Mouse (Mus musculus) adrenal gland, postnatal 36 days (tissue): ENCODE measurements around the gene Acsf3. TPM values are rescaled to one million over a fixed set of nuclear protein-coding genes. Genes with fewer than 3 reads are reported as not detected.

ENCODE experiments used
- DNase-seq, 2 experiments: peaks; one replicate each; pipeline ENCODE4 v3.0.0; 2021; ENCODE audit warnings: mixed read lengths in 1 of 2
- total RNA-seq, 2 experiments: library from RNA; stranded (reverse); gene quantifications; 2 replicates each; pipeline ENCODE4 v1.2.3; 2021

Acsf3 gene
- total RNA-seq, 2 experiments from 2014 or later, result 41.1 TPM

DNA sequence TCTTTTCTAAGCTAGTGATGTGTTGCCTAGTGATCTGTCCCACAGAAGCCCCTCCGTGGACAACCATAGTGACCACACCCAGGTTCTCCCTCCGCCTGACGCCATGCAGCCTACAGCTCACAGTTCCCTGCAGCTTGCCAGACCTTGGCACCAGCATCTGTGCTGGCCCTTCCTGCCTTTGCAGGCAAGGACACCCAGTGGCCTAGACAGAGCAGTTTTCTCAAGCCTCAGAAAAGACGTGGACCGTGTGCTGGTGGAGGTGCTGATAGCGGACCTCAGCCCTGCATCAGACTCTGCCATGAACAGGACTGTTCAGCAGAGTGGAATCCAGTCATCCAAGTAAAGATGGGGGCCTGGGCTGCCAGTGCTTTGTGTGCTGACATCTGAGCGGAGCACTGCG lies 35.1 kb downstream of the Acsf3 start:
- DNase-seq, result peak; percentile 56 to 59

DNA sequence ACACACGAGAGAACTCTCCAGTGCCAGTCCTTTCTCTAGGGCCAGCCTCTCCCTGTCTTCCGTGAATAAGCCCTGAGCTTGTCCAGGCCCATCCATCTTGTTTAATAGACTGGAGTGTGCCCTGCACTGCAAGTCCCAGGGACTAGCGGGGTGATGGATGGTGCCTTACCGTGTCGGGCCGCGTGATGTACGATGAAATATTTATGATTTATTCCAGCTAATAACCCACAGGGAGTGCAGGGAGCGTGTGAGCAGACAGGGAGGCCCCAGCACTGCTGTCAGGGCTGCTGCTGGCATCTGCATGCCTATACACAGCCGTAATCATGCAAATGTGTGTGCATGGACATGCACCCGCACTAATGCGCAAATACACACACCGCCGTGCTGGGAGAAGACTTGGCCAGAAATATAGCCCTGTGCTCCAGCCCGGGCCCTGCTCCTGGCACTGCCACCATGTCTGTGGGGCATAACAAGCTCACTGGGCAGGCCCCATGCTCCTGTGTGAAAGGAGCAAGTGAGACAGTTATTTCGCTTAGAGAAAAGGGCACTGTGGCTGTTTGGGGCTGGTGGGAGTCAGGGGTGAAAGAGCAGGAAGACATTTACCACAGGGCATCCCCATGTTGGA lies 36.7 kb downstream of the Acsf3 start:
- no peak for DNase-seq

DNA sequence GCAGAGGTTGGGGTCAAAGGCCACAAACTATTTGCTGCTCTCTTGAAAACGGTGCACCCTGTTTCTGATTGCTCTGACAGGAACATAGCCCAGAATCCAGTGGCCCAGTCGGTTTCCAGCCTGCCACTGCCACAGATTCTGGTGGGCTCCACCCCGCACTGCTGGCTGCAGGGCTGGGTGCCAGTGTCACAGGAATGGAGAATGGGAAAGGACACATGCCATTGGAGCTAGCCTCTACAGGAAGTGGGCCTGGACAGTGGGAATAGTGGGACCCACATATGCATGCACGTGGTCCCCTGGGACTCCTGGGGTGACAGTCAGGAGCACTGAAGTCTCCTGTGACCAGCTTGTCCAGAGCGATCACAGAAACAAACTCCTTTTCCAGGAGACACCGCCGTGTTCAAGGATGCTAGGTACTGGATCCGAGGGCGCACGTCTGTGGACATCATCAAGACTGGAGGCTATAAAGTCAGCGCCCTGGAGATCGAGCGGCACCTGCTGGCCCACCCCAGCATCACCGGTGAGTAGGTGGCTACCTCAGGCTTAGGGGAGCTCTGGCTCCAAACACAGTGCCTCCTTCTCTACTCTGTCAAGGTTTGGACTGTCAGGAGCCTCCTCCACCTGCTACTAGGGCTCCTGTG lies 37.4 kb downstream of the Acsf3 start:
- no peak for DNase-seq

DNA sequence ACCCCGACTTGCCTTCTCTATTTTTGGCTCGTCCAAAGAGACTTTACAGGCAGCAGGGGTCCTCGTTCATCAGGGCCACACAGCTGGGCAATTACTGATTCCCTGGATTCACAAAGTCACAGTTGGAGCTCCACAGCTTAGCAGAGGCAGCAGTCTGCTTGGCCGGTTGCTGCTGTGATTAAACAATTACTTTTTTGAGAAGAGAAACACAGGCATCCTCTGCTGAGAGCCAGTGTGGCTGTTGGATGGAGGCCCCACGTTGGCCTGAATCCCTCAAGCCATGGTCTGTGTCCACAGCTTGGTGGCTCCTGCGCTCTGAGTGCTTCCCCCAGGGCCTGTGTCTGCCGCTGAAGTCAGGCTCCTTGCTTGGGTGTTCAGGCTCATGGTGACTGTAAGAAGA lies 39.3 kb downstream of the Acsf3 start:
- DNase-seq, result no peak

DNA sequence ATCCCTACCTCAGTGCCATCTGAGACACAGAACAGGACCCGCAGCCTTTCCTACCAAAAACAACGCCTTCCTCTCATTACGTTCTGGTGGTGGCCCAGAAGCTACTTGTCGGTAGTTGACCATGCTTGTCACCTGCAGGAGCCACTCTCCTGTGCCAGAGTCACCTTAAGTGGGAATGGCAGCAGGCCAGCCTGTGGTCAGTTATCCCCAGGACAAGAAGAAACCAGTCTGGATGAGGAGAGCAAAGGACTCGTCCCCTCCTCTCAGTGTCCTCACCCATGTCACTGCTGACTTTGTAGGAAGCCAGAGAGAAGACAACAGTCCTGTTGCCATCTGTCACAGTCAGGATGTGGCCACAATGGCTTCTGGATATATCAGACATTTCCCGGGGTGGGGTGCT lies 41.7 kb downstream of the Acsf3 start:
- no peak for DNase-seq

DNA sequence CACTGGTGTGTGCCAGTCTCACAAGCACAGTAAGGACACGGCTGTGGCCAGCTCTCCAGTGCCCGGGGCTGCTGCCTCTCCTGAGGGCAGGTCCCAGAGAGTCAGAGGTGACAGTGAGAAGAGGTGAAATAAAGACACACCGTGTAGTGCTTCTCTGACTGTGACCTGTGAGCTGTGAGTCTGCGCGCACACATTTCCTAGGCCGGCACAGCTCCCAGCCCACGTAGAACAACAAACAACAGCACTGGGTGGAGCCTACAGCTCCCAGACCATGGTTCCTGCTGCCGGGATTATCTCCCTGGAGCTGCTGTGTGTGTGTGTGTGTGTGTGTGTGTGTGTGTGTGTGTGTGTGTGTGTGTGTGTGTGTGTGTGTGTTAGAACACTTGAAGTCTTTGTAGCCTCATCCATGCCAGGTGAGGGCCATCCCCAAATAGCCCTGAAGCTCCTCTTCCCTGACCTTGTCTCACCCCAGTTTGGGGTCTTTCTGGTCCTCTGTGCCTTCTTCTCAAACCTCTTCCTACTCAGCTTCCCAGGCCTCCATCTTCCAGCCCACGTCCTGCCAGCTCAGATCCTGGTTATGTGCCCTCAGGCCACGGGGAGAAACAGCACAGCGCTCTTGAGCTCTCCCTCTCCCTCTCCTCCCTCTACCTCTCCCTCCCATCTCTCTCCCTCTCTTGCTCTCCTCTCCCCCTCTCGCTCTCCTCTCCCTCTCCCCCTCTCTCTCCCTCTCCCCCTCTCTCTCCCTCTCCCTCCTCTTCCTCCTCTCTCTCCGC lies 42.6 kb downstream of the Acsf3 start:
- no peak for DNase-seq

DNA sequence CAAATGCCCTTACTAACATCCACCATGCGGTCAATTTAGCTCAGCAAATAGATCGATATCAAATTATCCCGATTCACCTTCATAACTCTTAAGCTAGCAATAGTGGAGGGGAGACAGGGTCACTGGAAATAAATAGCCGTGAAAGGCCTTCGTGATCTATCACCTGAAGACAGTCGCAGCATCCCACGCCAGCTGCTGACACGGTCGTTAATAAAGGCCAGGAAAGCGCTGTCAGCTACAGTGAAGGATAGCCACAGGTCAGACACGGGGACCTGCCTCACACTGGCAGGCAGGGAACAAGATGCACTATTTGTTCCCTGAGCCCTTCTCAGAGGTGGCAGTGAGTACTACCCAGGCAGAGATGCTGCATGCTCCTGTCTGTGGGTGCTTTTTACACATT lies 44.5 kb downstream of the Acsf3 start:
- DNase-seq, result no peak

DNA sequence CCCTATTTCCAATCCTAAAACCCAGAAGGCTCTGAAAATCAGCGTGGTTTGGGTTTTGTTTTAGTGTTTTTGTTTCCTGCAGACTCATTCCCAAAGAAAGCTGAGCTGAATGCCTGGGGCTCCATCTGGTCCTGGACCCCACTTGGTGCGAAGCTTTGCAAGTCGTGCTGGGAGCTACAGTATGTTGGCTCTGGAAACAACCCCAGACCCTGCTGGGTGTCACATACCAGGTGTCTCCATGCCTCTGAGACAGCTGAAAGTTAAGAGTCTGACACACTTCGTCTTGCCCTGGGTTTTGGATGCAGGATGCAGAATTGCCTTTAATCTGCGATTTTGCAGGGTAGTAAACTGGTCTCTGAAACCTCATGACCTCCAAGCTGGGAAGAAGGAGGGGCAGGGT lies 49.3 kb downstream of the Acsf3 start:
- DNase-seq, result no peak

DNA sequence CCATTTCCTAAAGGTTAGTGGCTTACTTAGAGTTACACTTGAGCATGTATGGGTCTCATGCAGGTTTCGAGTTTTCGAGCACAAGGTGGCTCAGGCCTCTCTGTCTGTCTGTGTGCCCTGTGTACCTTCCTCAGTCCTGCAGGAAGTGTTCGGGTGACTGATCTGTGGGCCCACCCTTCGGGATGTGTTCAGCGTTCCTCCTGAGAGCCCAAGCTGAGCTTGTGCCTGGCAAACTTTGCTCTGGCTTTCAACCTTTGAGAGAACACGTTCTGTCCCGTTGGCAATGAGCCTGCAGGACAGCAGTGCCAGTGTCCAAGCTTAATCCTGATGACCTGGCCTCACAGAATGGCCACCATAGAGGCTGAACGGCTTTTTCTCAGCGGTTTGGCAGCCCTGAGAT lies 49.7 kb downstream of the Acsf3 start:
- no peak for DNase-seq

DNA sequence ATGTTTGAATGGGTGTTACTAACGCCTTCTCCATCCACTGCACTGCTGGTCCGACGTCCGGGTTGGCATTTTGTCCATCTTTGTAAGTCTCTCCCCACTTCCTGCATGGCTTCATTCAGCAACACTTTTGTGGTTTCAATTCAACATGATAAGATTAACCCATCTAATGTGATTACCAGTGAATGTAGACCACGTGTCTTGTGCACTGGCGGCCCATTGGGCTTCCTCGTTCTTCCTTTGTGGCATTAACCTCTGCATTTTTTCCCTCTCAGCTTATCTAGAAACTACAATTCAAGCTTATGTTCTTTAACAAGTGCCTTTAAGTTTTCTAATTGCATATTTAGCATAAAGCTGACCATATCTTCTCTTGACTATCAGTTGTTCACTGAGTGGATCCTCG lies 50.1 kb downstream of the Acsf3 start:
- DNase-seq, result no peak

DNA sequence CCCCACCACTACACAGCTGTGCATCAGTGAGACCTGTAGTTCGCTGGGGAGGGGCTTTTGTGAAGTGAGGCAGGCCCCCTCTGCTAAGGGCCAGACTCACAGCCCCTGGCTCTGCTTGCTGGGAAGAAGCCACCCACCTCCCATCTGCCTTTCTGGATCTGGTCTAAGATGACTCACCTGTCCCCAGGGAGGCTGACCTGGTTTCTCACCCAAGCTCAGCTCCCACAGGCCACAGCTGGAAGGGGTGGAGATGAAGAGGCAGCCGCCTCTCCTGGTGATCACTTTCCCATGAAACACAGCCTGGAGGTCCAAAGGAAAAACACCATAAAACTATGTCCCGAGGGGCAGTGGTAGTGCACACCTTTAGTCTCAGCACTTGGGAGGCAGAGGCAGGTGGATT lies 54.1 kb downstream of the Acsf3 start:
- DNase-seq, result no peak

DNA sequence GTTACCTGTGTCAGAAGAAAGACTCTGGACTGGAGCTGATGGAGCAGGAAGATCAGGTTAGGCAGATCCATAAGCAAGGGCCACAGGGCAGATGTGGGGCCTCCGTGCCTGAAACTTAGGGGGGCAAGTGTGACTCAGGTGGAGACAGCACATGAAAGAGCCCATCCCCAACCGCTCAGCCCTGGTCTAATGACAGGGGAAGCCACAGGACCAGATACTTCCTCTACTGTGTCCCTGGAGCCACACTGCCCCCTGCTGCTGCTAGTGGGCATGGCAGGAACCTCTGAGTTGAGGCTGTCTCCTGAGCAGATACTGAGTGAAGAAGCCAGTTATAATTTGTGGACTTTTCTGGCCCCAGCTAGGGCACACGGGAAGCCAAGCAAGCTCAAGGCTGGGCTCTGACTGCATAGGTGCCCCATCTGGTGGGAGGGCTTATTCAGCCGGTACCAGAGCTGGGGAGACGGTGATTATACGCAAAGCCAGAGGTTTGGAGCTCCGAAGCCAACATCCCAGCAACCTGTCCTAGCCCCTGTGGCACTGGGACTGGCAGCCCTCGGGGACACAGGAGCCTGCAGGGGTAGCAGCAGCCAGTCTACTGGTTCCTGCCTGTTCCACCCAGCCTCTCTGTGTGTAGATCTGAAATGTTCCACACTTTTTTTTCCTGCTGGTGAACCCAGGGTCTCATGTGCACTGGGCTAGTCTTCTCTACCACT lies 55.2 kb downstream of the Acsf3 start:
- peak; percentile 90 to 92 for DNase-seq

DNA sequence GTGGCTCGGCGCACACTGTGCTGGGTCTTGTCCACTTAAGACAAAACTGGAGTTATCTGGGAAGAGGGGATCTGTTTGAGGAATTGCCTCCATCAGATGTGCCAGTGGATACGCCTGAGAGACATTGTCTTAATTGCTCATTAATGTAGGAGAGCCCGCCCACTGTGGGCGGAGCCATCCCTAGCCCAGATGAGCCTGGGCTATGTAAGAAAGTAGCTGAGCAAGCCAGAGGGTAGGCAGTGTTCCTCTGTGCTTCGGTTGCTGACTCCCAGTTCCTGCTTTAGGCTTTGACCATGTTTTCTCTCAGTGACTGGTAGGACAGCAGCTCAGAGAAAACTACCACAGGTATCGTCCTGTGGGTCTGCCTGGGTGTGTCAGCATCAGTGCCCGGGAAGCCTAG lies 59.1 kb downstream of the Acsf3 start:
- no peak for DNase-seq

DNA sequence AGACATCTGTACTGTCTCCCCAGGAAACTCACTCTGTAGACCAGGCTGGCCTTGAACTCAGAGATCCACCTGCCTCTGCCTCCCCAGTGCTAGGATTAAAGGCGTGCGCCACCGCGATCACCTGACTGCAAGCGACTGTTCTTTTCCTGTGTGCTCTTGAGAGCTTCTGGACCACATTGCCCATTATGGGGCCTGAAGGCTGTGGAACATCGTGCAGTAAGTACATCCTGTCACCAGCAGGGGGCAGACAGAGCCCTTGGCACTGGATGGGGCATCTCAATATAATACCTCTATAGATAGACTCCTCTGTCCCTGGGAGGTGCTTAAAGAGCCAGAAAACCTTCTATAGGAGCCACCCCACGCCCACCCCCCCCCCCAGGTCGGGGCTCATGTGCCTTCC lies 59.7 kb downstream of the Acsf3 start:
- peak; percentile 80 to 88 for DNase-seq

DNA sequence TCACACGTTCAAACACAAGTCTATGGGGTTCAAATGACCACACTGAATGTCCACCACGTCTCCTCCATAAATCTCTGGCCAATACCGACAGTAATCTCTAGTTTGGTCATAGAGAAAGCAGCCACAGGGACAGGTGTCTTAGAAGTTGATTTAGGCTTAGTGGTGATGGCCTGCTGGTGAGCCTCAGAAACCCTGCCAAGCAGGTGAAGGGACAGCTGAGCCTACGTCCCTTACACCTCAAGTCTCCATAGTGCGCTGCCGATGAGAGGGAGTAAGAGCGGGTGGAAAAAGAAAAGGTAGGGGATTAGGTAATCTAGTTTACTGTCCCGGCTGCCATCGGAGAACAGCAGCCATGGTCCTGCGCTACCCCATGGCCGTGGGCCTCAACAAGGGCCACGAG lies 60.9 kb downstream of the Acsf3 start:
- DNase-seq, result no peak

DNA sequence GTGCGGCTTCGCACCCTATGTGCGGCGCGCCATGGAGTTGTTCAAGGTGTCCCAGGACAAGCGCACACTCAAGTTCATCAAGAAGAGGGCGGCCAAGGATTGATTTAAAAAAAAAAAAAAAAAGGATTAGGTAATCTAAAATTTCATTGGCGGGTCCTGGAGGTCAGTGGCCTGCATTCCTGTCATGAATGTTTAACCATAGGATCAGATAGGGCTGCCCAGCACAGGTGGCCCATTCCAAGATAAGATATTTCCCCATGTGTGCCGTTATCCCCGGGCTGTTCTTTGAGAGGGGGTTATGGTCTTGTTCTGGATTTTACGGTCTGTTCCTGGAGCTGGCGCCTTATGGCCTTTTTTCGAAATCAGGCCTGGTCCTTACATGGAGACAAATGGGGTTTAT lies 61.4 kb downstream of the Acsf3 start:
- no peak for DNase-seq

DNA sequence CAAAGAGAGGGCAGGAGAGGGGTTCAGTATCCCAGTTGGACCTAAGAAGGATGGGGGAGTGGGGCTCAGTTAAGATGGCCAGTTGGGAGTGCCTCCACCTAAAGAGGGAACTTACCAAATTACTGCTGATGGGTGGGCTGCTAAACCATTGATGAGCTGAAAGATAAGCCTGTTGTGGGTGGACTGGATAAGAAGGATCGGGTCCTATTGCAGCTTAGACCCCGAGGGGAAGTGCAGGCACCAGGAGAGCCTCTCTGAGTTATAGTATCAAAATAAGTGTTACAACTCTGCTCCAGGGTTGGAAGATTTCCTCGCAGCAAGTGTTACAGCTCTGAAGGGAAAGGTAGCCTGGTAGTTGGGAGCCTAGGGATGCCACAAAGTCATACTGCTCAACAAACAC lies 68.9 kb downstream of the Acsf3 start:
- DNase-seq, result no peak

DNA sequence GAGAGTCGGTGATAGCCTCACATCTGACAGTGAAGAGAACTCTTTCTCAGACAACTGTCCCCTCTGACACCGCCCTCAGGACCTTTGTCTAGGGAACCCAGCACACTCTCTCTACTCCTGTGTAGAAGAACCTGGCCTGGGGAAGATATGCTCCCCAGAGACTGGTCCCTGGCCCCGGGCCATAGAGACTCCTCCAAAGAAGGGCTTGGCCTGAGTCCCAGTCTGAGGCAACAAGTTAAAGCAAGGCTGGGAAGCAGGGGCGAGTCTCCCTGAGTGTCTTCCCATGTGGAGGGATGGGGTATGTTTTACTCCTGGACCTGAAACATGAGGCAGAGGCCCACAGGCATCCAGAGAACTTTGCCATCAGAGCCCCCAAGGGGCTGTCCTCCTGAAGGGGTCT lies 70.4 kb downstream of the Acsf3 start:
- peak; percentile 25 to 37 for DNase-seq

DNA sequence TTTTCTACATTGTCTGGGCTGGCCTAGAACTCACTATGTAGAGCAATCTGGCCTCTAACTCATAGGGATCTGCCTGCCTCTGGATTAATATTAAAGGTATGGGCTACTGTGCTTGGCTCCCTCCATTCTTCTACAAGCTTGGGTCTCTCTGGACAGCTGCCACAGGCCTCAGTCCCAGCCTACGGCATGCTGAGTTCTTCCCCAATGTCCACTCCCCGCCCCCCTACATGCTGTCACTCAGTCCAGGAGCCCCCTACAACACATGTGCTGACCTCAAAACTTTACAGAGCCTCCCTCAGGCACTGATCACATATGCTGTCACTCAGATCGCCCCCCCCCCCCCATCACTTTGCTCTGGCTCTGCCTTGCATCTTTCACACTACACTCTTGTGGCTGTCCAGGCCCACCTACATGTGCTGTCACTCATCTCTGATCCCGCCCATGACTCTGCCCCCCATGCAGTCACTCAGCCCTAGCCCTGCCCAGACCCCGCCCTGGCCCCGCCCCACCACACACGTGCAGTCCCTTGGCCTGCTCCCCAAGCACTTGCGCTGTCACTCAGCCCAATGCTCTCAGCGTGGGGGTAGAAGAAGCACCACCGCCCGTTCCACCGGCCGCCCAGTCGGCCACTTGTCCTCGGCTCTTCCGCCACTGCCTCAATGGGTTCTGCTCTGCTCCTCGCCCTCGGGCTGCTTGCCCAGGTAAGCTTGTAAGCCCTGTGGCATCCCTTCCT lies 72.7 kb downstream of the Acsf3 start, which contains the start of gene Cdh15:
Gene Cdh15 (plus strand): TSS at position 138 of the 733 bp plus-strand sequence.
- peak; percentile 57 to 58 for DNase-seq

DNA sequence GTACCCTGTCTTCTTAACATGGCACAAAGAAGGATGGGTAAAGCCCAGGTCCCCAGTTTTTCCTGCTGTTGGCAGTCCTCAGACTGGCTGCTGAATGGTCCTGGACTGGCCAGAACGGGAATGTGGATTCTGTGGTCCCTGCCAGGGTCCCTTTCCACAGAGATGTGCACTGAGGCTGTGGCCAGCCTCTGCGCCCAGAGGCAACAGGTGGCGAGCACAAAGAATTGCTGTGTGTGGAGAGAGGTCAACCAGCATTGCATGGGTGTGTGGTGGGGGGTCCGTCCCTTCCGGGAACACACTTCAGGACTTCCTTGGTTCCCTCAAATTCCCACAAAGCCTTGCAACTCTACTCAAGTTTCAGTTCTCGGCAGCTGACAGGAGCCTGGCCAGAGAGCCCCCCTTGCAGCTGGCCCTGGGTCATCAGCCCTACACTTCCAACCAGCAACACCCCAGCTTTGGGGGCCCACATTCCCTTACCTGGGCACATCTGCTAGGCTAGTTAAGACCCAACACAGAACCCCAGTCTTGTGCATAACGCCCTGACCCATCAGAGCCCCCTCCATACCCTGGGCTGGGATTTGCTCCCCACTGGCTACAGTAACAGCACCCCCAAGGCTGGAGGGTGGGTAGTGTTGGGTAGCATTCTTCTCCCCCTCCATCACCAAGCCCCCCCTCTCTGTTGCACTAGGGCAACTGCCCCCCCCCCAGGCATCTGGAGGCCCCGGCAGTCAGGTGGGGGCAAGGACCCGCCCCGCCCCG lies 74.0 kb downstream of the Acsf3 start:
- DNase-seq, result no peak

DNA sequence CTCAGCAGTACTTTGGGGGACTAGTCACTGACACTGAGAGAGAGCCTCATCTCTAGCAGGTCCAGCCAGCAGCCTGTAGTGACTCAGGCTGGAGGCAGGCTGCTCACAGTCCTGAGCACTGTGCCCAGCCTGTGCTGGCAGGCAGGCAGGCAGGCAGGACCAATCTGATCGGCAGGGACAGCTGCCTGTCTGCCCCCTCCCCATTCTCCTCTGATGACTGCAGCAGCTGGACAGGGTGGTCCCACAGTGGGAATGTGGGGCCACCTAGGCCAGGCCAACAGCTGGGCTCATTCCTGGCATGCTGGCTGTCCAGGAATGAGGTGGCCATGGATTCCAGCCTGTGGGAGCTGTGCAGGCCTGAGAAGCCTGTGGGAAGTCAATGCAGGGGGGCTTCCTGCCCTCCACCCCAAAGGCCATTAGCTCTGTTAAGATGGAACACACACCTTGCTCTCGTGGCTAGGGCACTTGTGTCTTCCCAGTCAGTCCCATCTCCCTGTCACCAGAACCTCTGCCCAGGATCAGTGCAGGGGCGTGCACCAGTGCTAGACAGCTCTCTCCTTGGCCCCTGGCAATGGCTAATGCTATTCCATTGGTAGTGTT lies 75.5 kb downstream of the Acsf3 start:
- DNase-seq, result no peak
